Comparison of ENCODE assay signal across 19 mouse cellular contexts in genomic region chr19:42331446-42331845, GRCm38 (mm10).
A peak's percentile ranks its signal among the peaks of the same experiment; 100 is the strongest.
DNase-seq lines count a peak whose midpoint lies in the region; ATAC-seq lines count a peak whose summit lies in the region.
"Had no signal": no experiment of that assay in that cellular context is flagged by ENCODE, and none has a peak within 500 bp of the region (broad histone marks: within the 10 kb centered on the region; RNA-seq: fewer than 3 reads in every experiment).

No protein-coding gene starts in this region.

- H3K36me3 ChIP-seq in hindbrain, embryonic 12.5 days = no peaks in the 10 kb centered on the region
- H3K36me3 ChIP-seq: embryonic facial prominence, embryonic 15.5 days; forebrain, embryonic 12.5 days; heart, embryonic 12.5 days; hindbrain, embryonic 10.5 days; hindbrain, embryonic 15.5 days had no signal

- peak; percentile 68 to 87 for DNase-seq in adrenal gland, adult (ENCODE audit: inconsistent age in 2 of 2, low spot score in 1 of 2)
- DNase-seq in adrenal gland, postnatal 4 days (ENCODE audit: low spot score in 2 of 2) = no peak
- DNase-seq in 3134 (ENCODE audit: extremely low read depth, insufficient read length, low spot score) = peak; percentile 34
- peak; percentile 80 for DNase-seq in adrenal gland, adult 2 months
- DNase-seq in adrenal gland, postnatal 25 days = peak; percentile 60
- DNase-seq in embryo, embryonic 10.5 days (ENCODE audit: low spot score) = no peak
- no peak for DNase-seq in layer of hippocampus, adult 9-10 months (ENCODE audit: low spot score)
- DNase-seq: cerebellum, adult 2 months; embryo, embryonic 11 days; gastrocnemius, adult 2 months; gastrocnemius, postnatal 25 days had no signal

- no peak overlapping the region for H3K27ac ChIP-seq in hindbrain, embryonic 12.5 days
- H3K27ac ChIP-seq: embryonic facial prominence, embryonic 15.5 days; forebrain, embryonic 12.5 days; gastrocnemius, adult 2 months; hindbrain, embryonic 10.5 days; hindbrain, embryonic 15.5 days had no signal

- H3K4me2 ChIP-seq in hindbrain, embryonic 12.5 days (replicated peaks) = no peak overlapping the region
- H3K4me2 ChIP-seq: embryonic facial prominence, embryonic 15.5 days; forebrain, embryonic 12.5 days; heart, embryonic 12.5 days; hindbrain, embryonic 15.5 days had no signal

- peaks cover 2% of the 10 kb centered on the region; the same call in 1 of the 2 replicates for H3K4me1 ChIP-seq in hindbrain, embryonic 12.5 days
- H3K4me1 ChIP-seq: embryonic facial prominence, embryonic 15.5 days; heart, embryonic 12.5 days had no signal

- H3K4me3 ChIP-seq in hindbrain, embryonic 12.5 days = no peak overlapping the region
- H3K4me3 ChIP-seq: embryonic facial prominence, embryonic 15.5 days; erythroblast, embryonic 14.5 days; forebrain, embryonic 12.5 days; gastrocnemius, adult 2 months; heart, embryonic 12.5 days; hindbrain, embryonic 10.5 days; hindbrain, embryonic 15.5 days had no signal

- WGBS in hindbrain, embryonic 12.5 days = 86% methylated on average over 7 of the region's 7 CpGs

- H3K9me3 ChIP-seq in hindbrain, embryonic 12.5 days (replicated peaks) = no peaks in the 10 kb centered on the region
- H3K9me3 ChIP-seq: embryonic facial prominence, embryonic 15.5 days; forebrain, embryonic 12.5 days; heart, embryonic 12.5 days; hindbrain, embryonic 10.5 days; hindbrain, embryonic 15.5 days had no signal

- H3K27me3 ChIP-seq in hindbrain, embryonic 12.5 days = 0 out of 2 replicates have a peak, but pooled peaks cover 3% of the 10 kb centered on the region
- H3K27me3 ChIP-seq: embryonic facial prominence, embryonic 15.5 days had no signal

- H3K9ac ChIP-seq in hindbrain, embryonic 12.5 days = no peak overlapping the region
- H3K9ac ChIP-seq: embryonic facial prominence, embryonic 15.5 days; forebrain, embryonic 12.5 days; heart, embryonic 12.5 days; hindbrain, embryonic 15.5 days had no signal

- ATAC-seq in hindbrain, embryonic 12.5 days (ENCODE audit: low FRiP score) = no peak
- ATAC-seq: intestine, embryonic 16.5 days had no signal

Comparison
In these comparisons a context has a peak if more than half of its experiments do, and no peak if none do; other contexts are left out.
1. DNase-seq: peak in adrenal gland, adult (2 of 2), 3134 (single experiment), adrenal gland, adult 2 months (single experiment) and adrenal gland, postnatal 25 days (single experiment); none in adrenal gland, postnatal 4 days (0 of 2), embryo, embryonic 10.5 days (single experiment) and layer of hippocampus, adult 9-10 months (single experiment).